Mouse (Mus musculus): ENCODE measurements at regions not wholly inside any gene's neighbourhood (a gene's known extent, or its start where the extent isn't known, plus 50 kb on each side); places are given as distances from the start of the nearest gene placed in this dataset.
"Not testable (repeated sequence)": the region's sequence is repeated elsewhere in the genome, so short reads cannot be mapped to it uniquely, and the experiment has no call there.

DNA sequence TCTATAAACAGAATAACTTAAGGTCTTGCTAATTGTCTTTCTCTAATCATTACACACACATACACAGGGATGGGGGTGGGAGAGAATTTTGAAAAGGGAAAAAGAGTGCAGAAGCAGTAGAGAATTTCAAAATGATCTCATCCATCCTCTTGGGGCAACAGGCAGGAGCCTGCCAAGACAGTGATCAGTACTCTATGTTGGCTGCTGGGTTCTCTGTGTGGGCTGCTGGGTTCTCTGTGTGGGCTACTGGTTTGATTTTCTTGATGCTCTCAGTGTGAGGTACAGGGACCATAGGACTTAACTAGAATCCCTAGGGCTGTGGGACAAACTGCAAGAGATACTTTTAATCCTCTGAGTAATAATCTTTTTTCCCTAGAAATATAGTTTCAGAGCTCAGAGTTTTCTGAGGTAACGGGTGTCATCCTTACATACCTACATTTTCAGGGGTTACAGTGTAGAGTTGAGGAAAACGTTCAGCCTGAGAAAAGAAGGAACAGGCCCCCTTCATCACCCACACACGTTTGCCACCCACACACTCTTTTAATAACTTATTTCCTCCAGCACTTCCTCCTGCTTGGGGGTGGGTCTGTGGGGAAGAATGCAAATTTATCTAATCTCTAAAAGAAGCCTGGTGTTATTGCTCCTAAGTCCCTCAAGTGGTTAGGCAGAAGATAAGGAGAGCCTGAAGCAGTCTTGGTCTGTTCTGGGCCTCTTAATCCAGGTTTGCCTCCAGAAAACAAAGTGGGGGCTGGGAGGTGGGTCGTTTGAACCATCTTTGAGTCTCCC is 559.6 kb upstream of the Gm10131 start:
- H3K4me3 ChIP-seq, result no peak overlapping the region
- no peaks in the 10 kb centered on the region for H3K36me3 ChIP-seq (ENCODE audit: control insufficient read depth, insufficient read depth)
- H3ac ChIP-seq (ENCODE audit: control insufficient read depth, insufficient read length), result no peak overlapping the region
- TF ChIP-seq MYOD1 (IDR thresholded peaks at IDR 0.05; ENCODE audit: control insufficient read depth in 1 of 3, insufficient read length in 2 of 3, low read depth in 2 of 3) (no peak), TCF3 (IDR thresholded peaks at IDR 0.05; ENCODE audit: insufficient read length, low read depth) (no peak), SRF (IDR thresholded peaks at IDR 0.05; ENCODE audit: control insufficient read depth, insufficient read length, low read depth) (no peak), MAX (IDR thresholded peaks at IDR 0.05; ENCODE audit: low read depth) (no peak), POLR2AphosphoS2 (IDR thresholded peaks at IDR 0.05; ENCODE audit: insufficient read length, low read depth) (no peak)
- no peaks in the 10 kb centered on the region for H3K79me2 ChIP-seq (ENCODE audit: control insufficient read depth, insufficient read depth)
- no peak overlapping the region for H3K4me2 ChIP-seq (ENCODE audit: low read depth)
- H3K27me3 ChIP-seq (ENCODE audit: control insufficient read depth, insufficient read depth, insufficient read length), result no peaks in the 10 kb centered on the region

DNA sequence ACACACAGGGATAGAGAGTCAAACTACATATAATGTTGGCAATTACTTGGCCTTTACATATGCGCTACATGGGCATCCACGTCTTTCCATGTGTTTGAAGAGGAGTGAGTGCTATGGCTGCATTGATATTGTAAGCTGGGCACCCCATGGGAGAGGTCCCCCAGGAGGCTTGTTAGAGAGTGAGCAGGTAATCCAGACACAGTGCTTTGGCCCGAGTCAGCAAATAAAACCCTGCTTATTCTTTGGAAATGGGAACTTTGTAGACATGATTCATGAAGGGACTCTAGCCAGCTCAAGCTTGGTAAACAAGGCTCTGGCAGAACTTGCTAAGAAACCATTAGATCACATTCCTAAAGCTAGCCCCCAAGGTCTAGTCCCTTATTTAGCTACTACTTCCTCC is 557.6 kb upstream of the Gm10131 start:
- no peak for TF ChIP-seq MYOG (IDR thresholded peaks at IDR 0.05; ENCODE audit: control insufficient read depth in 1 of 3, insufficient read depth in 1 of 3, insufficient read length in 2 of 3, low read depth in 2 of 3)
- TF ChIP-seq CEBPB (IDR thresholded peaks at IDR 0.05; ENCODE audit: insufficient read depth, poor library complexity, severe bottlenecking), result no peak
- TF ChIP-seq MYOD1 (IDR thresholded peaks at IDR 0.05; ENCODE audit: control insufficient read depth in 1 of 3, insufficient read length in 2 of 3, low read depth in 2 of 3), result no peak
- no peak for TF ChIP-seq MAX (IDR thresholded peaks at IDR 0.05; ENCODE audit: low read depth)
- TF ChIP-seq E2F4 (IDR thresholded peaks at IDR 0.05; ENCODE audit: insufficient read depth), result no peak
- no peak for TF ChIP-seq REST (IDR thresholded peaks at IDR 0.05; ENCODE audit: insufficient read depth, insufficient read length)
- no peak for TF ChIP-seq TCF12 (IDR thresholded peaks at IDR 0.05; ENCODE audit: insufficient read depth, poor library complexity, severe bottlenecking)
- no peak for TF ChIP-seq TCF3 (IDR thresholded peaks at IDR 0.05; ENCODE audit: insufficient read length, low read depth)

GRCm38 (mm10) chr8:34664429-34664828 is 552.9 kb upstream of the Gm10131 start:
- Histone ChIP-seq H3ac (ENCODE audit: control insufficient read depth, insufficient read length) (no peak overlapping the region), H3K4me2 (ENCODE audit: low read depth) (no peak overlapping the region), H3K79me2 (ENCODE audit: control insufficient read depth, insufficient read depth) (no peaks in the 10 kb centered on the region), H3K27me3 (ENCODE audit: control insufficient read depth, insufficient read depth, insufficient read length) (no peaks in the 10 kb centered on the region), H3K4me3 (no peak overlapping the region), H3K36me3 (ENCODE audit: control insufficient read depth, insufficient read depth) (no peaks in the 10 kb centered on the region)
- TF ChIP-seq TCF12 (IDR thresholded peaks at IDR 0.05; ENCODE audit: insufficient read depth, poor library complexity, severe bottlenecking) (no peak), MAX (IDR thresholded peaks at IDR 0.05; ENCODE audit: low read depth) (no peak), USF1 (IDR thresholded peaks at IDR 0.05; ENCODE audit: low read depth) (no peak), POLR2AphosphoS2 (IDR thresholded peaks at IDR 0.05; ENCODE audit: insufficient read length, low read depth) (no peak), POLR2A (IDR thresholded peaks at IDR 0.05; ENCODE audit: insufficient read length, low read depth) (no peak), SRF (IDR thresholded peaks at IDR 0.05; ENCODE audit: control insufficient read depth, insufficient read length, low read depth) (no peak), E2F4 (IDR thresholded peaks at IDR 0.05; ENCODE audit: insufficient read depth) (no peak), MYOG (IDR thresholded peaks at IDR 0.05; ENCODE audit: control insufficient read depth in 1 of 3, insufficient read depth in 1 of 3, insufficient read length in 2 of 3, low read depth in 2 of 3) (no peak), CEBPB (IDR thresholded peaks at IDR 0.05; ENCODE audit: insufficient read depth, poor library complexity, severe bottlenecking) (no peak)

More for the DNA sequence above, 557.6 kb upstream of the Gm10131 start:
- no peaks in the 10 kb centered on the region for H3K79me2 ChIP-seq (ENCODE audit: control insufficient read depth, insufficient read depth)
- H3K4me3 ChIP-seq, result no peak overlapping the region
- H3ac ChIP-seq (ENCODE audit: control insufficient read depth, insufficient read length), result no peak overlapping the region
- no peaks in the 10 kb centered on the region for H3K27me3 ChIP-seq (ENCODE audit: control insufficient read depth, insufficient read depth, insufficient read length)
- H3K36me3 ChIP-seq (ENCODE audit: control insufficient read depth, insufficient read depth), result no peaks in the 10 kb centered on the region
- no peak overlapping the region for H3K4me2 ChIP-seq (ENCODE audit: low read depth)

DNA sequence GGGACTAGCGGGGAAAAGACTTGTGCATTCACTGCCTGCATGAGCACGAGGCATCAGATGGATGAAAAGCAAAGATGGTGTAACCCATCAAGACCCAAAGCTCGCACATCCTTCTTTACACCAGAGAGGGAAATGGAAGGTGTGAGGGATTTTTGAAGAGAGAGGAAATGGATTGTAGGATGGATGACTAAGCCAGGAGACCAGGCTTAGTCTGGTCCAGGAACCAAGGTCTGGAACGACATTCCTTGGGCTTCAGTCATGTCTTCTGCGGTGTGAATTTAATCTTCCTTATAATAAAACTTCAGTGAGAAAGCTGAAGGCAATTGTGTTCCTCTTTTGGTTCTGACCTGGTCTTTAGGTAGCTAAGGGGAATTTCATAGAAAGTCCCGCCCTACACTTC is 551.0 kb upstream of the Gm10131 start:
- no peaks in the 10 kb centered on the region for H3K36me3 ChIP-seq (ENCODE audit: control insufficient read depth, insufficient read depth)
- H3K4me3 ChIP-seq, result no peak overlapping the region
- H3K79me2 ChIP-seq (ENCODE audit: control insufficient read depth, insufficient read depth), result no peaks in the 10 kb centered on the region
- H3K4me2 ChIP-seq (ENCODE audit: low read depth), result no peak overlapping the region
- TF ChIP-seq SRF (IDR thresholded peaks at IDR 0.05; ENCODE audit: control insufficient read depth, insufficient read length, low read depth) (no peak), REST (IDR thresholded peaks at IDR 0.05; ENCODE audit: insufficient read depth, insufficient read length) (no peak)
- H3ac ChIP-seq (ENCODE audit: control insufficient read depth, insufficient read length), result no peak overlapping the region
- H3K27me3 ChIP-seq (ENCODE audit: control insufficient read depth, insufficient read depth, insufficient read length), result no peaks in the 10 kb centered on the region

DNA sequence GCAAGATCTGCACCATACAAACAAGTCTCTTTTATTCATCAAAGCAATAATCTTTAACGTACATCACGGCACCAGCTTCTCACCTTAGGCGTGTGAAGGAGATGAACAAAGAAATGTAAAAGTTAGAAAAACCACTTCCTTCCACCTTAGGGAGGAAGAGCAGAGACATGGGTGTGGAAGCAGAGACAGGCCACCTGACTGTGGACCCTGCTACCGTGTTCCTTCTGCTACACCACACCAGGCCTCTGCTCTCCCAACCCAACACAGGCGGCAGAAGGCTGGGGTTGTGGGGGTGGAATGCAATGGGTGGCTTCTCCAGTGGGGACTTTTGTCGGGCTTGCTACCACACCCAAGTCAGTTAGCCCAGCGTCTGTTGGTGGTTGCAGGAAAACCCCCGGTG is 540.2 kb upstream of the Gm10131 start:
- Histone ChIP-seq H3K4me2 (ENCODE audit: low read depth) (no peak overlapping the region), H3K4me3 (no peak overlapping the region)
- TF ChIP-seq E2F4 (IDR thresholded peaks at IDR 0.05; ENCODE audit: insufficient read depth) (no peak), CEBPB (IDR thresholded peaks at IDR 0.05; ENCODE audit: insufficient read depth, poor library complexity, severe bottlenecking) (no peak), MAX (IDR thresholded peaks at IDR 0.05; ENCODE audit: low read depth) (no peak), USF1 (IDR thresholded peaks at IDR 0.05; ENCODE audit: low read depth) (no peak), POLR2AphosphoS2 (IDR thresholded peaks at IDR 0.05; ENCODE audit: insufficient read length, low read depth) (no peak), MYOD1 (IDR thresholded peaks at IDR 0.05; ENCODE audit: control insufficient read depth in 1 of 3, insufficient read length in 2 of 3, low read depth in 2 of 3) (no peak), REST (IDR thresholded peaks at IDR 0.05; ENCODE audit: insufficient read depth, insufficient read length) (no peak), MYOG (IDR thresholded peaks at IDR 0.05; ENCODE audit: control insufficient read depth in 1 of 3, insufficient read depth in 1 of 3, insufficient read length in 2 of 3, low read depth in 2 of 3) (no peak), TCF3 (IDR thresholded peaks at IDR 0.05; ENCODE audit: insufficient read length, low read depth) (no peak), SRF (IDR thresholded peaks at IDR 0.05; ENCODE audit: control insufficient read depth, insufficient read length, low read depth) (no peak), TCF12 (IDR thresholded peaks at IDR 0.05; ENCODE audit: insufficient read depth, poor library complexity, severe bottlenecking) (no peak), POLR2A (IDR thresholded peaks at IDR 0.05; ENCODE audit: insufficient read length, low read depth) (no peak)

GRCm38 (mm10) chr8:34628221-34628620 is 516.7 kb upstream of the Gm10131 start:
- not testable (repeated sequence) for H3K79me2 ChIP-seq (ENCODE audit: control insufficient read depth, insufficient read depth); H3ac ChIP-seq (ENCODE audit: control insufficient read depth, insufficient read length); H3K36me3 ChIP-seq (ENCODE audit: control insufficient read depth, insufficient read depth); H3K4me3 ChIP-seq; H3K27me3 ChIP-seq (ENCODE audit: control insufficient read depth, insufficient read depth, insufficient read length); H3K4me2 ChIP-seq (ENCODE audit: low read depth)

More for the DNA sequence above, 540.2 kb upstream of the Gm10131 start:
- Histone ChIP-seq H3K79me2 (ENCODE audit: control insufficient read depth, insufficient read depth) (no peaks in the 10 kb centered on the region), H3K36me3 (ENCODE audit: control insufficient read depth, insufficient read depth) (no peaks in the 10 kb centered on the region), H3K27me3 (ENCODE audit: control insufficient read depth, insufficient read depth, insufficient read length) (no peaks in the 10 kb centered on the region), H3ac (ENCODE audit: control insufficient read depth, insufficient read length) (no peak overlapping the region)
